25 mouse cellular contexts compared by ENCODE assay signal in genomic region chr11:45785806-45786205, GRCm38 (mm10).
A peak's percentile ranks its signal among the peaks of the same experiment; 100 is the strongest.
DNase-seq lines count a peak whose midpoint lies in the region; ATAC-seq lines count a peak whose summit lies in the region.
"Had no signal": no experiment of that assay in that cellular context is flagged by ENCODE, and none has a peak within 500 bp of the region (broad histone marks: within the 10 kb centered on the region; RNA-seq: fewer than 3 reads in every experiment).

No protein-coding gene starts in this region.

- 0 out of 2 replicates have a peak, but pooled peaks have one; percentile 49 for ATAC-seq in kidney, embryonic 16.5 days (ENCODE audit: low FRiP score, low TSS enrichment)
- ATAC-seq in neural tube, embryonic 13.5 days (ENCODE audit: low read depth) = peak; percentile 69
- peak; percentile 49; the same call in 1 of the 2 replicates for ATAC-seq in neural tube, embryonic 14.5 days (ENCODE audit: low read depth)
- ATAC-seq: activated CD4-positive, CD25-positive, alpha-beta regulatory T cell, adult 4 months; forebrain, embryonic 14.5 days; forebrain, embryonic 16.5 days; Patski had no signal

- H3K27me3 ChIP-seq in kidney, embryonic 16.5 days (ENCODE audit: insufficient read depth, low read length) = no peaks in the 10 kb centered on the region
- H3K27me3 ChIP-seq in neural tube, embryonic 13.5 days = no peaks in the 10 kb centered on the region
- H3K27me3 ChIP-seq in neural tube, embryonic 14.5 days (ENCODE audit: control insufficient read depth, insufficient read depth, low read length) = no peaks in the 10 kb centered on the region
- H3K27me3 ChIP-seq: embryonic facial prominence, embryonic 13.5 days; embryonic facial prominence, embryonic 15.5 days; forebrain, embryonic 12.5 days had no signal

- WGBS in kidney, embryonic 16.5 days = 58% methylated on average over 9 of the region's 9 CpGs
- 59% methylated on average over 9 of the region's 9 CpGs for WGBS in neural tube, embryonic 13.5 days
- 52% methylated on average over 9 of the region's 9 CpGs for WGBS in neural tube, embryonic 14.5 days

- no peaks in the 10 kb centered on the region for H3K4me1 ChIP-seq in kidney, embryonic 16.5 days (ENCODE audit: insufficient read depth, low read length)
- H3K4me1 ChIP-seq in neural tube, embryonic 13.5 days (replicated peaks) = peaks cover 14% of the 10 kb centered on the region
- no peaks in the 10 kb centered on the region for H3K4me1 ChIP-seq in neural tube, embryonic 14.5 days (ENCODE audit: control insufficient read depth, insufficient read depth, low read length)
- H3K4me1 ChIP-seq: embryonic facial prominence, embryonic 15.5 days had no signal

- no peak overlapping the region for H3K4me3 ChIP-seq in kidney, embryonic 16.5 days (ENCODE audit: low read length)
- H3K4me3 ChIP-seq in neural tube, embryonic 13.5 days = no peak overlapping the region
- no peak overlapping the region for H3K4me3 ChIP-seq in neural tube, embryonic 14.5 days (ENCODE audit: low read depth, low read length)
- H3K4me3 ChIP-seq: embryonic facial prominence, embryonic 13.5 days; embryonic facial prominence, embryonic 15.5 days; erythroblast, embryonic 14.5 days; forebrain, embryonic 10.5 days; forebrain, embryonic 12.5 days had no signal

- H3K9ac ChIP-seq in kidney, embryonic 16.5 days (replicated peaks; ENCODE audit: low read length) = no peak overlapping the region
- no peak overlapping the region for H3K9ac ChIP-seq in neural tube, embryonic 13.5 days
- no peak overlapping the region for H3K9ac ChIP-seq in neural tube, embryonic 14.5 days (replicated peaks; ENCODE audit: low read depth, low read length)
- H3K9ac ChIP-seq: embryonic facial prominence, embryonic 13.5 days; embryonic facial prominence, embryonic 15.5 days; forebrain, embryonic 12.5 days had no signal

- no peak overlapping the region for H3K4me2 ChIP-seq in kidney, embryonic 16.5 days (replicated peaks; ENCODE audit: low read depth, low read length)
- H3K4me2 ChIP-seq in neural tube, embryonic 13.5 days = no peak overlapping the region
- no peak overlapping the region for H3K4me2 ChIP-seq in neural tube, embryonic 14.5 days (ENCODE audit: low read depth, low read length)
- H3K4me2 ChIP-seq: embryonic facial prominence, embryonic 13.5 days; embryonic facial prominence, embryonic 15.5 days; forebrain, embryonic 12.5 days had no signal

- DNase-seq in kidney, postnatal 36 days = no peak
- DNase-seq in neural tube, embryonic 10.5 days (ENCODE audit: extremely low spot score, low spot score) = no peak
- DNase-seq in cerebellum, adult 11 months = no peak
- no peak for DNase-seq in heart, adult 11 months
- DNase-seq: adrenal gland, adult 8-10 months; adrenal gland, postnatal 14 days; adrenal gland, postnatal 36 days; cerebellum, adult 18-20 months; cerebellum, adult 8-10 months; cerebellum, adult 9-11 months; cerebellum, postnatal 14 days; cerebellum, postnatal 36 days; embryo, embryonic 11 days had no signal

- H3K27ac ChIP-seq in kidney, embryonic 16.5 days (ENCODE audit: low read length) = no peak overlapping the region
- no peak overlapping the region for H3K27ac ChIP-seq in neural tube, embryonic 13.5 days (replicated peaks)
- H3K27ac ChIP-seq in neural tube, embryonic 14.5 days (ENCODE audit: low read depth, low read length) = 0 out of 2 replicates have a peak overlapping the region, but pooled peaks have one; percentile 23
- H3K27ac ChIP-seq: embryonic facial prominence, embryonic 13.5 days; embryonic facial prominence, embryonic 15.5 days; forebrain, embryonic 10.5 days; forebrain, embryonic 12.5 days had no signal

- H3K36me3 ChIP-seq in kidney, embryonic 16.5 days (ENCODE audit: insufficient read depth, low read length) = no peaks in the 10 kb centered on the region
- H3K36me3 ChIP-seq in neural tube, embryonic 13.5 days = no peaks in the 10 kb centered on the region
- no peaks in the 10 kb centered on the region for H3K36me3 ChIP-seq in neural tube, embryonic 14.5 days (ENCODE audit: control insufficient read depth, insufficient read depth, low read length)
- H3K36me3 ChIP-seq: embryonic facial prominence, embryonic 13.5 days; embryonic facial prominence, embryonic 15.5 days; forebrain, embryonic 10.5 days; forebrain, embryonic 12.5 days had no signal

- H3K9me3 ChIP-seq in kidney, embryonic 16.5 days (ENCODE audit: low read length) = no peaks in the 10 kb centered on the region
- no peaks in the 10 kb centered on the region for H3K9me3 ChIP-seq in neural tube, embryonic 13.5 days
- H3K9me3 ChIP-seq in neural tube, embryonic 14.5 days (ENCODE audit: control insufficient read depth, low read length) = no peaks in the 10 kb centered on the region
- H3K9me3 ChIP-seq: embryonic facial prominence, embryonic 13.5 days; embryonic facial prominence, embryonic 15.5 days; forebrain, embryonic 12.5 days had no signal
